Mouse (Mus musculus): ENCODE measurements at regions not wholly inside any gene's neighbourhood (a gene's known extent, or its start where the extent isn't known, plus 50 kb on each side); places are given as distances from the start of the nearest gene placed in this dataset.

GRCm38 (mm10) chr2:147803102-147803501, 243.7 kb downstream of the Foxa2 start:
- no peak for DNase-seq

- no peak for DNase-seq
Observed at GRCm38 (mm10) chr2:147791434-147791833, 255.3 kb downstream of the Foxa2 start.

- DNase-seq = no peak
Observed at GRCm38 (mm10) chr2:147789877-147790276, 256.9 kb downstream of the Foxa2 start.

- DNase-seq = peak; percentile 3
Observed at GRCm38 (mm10) chr2:147789268-147789667, 257.5 kb downstream of the Foxa2 start.

GRCm38 (mm10) chr2:147788001-147788400, 258.8 kb downstream of the Foxa2 start:
- DNase-seq = no peak

GRCm38 (mm10) chr2:147782496-147782895, 264.3 kb downstream of the Foxa2 start:
- DNase-seq = no peak

- no peak for DNase-seq
Observed at GRCm38 (mm10) chr2:147776316-147776715, 270.5 kb downstream of the Foxa2 start.

GRCm38 (mm10) chr2:147772579-147772978, 274.2 kb downstream of the Foxa2 start:
- DNase-seq = no peak

DNA sequence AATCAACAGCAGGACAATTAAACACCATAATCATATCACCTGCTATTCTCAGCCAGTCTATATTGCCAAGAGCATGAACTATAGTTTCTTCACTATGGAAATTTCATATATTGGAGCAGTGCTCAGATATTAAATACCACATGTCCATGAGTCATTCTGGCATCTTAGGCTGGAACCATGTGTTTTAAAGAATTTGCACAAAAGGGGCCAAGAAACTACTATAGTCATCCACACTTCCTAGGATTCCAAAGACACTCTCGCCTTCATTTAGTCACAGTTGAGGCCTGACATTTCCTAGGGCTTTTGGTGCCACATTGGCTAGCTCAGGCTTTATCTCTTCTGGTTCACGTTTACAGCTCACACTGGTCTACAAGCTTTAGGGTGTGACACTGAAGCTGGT, 293.7 kb downstream of the Foxa2 start:
- no peak for DNase-seq

- DNase-seq = no peak
Observed at GRCm38 (mm10) chr2:147751831-147752230, 294.9 kb downstream of the Foxa2 start.

GRCm38 (mm10) chr2:147748006-147748405, 298.8 kb downstream of the Foxa2 start:
- no peak for DNase-seq

GRCm38 (mm10) chr2:147743908-147744307, 302.9 kb downstream of the Foxa2 start:
- DNase-seq = no peak

GRCm38 (mm10) chr2:147738307-147738872, 308.4 kb downstream of the Foxa2 start:
- DNase-seq = peak; percentile 36

DNA sequence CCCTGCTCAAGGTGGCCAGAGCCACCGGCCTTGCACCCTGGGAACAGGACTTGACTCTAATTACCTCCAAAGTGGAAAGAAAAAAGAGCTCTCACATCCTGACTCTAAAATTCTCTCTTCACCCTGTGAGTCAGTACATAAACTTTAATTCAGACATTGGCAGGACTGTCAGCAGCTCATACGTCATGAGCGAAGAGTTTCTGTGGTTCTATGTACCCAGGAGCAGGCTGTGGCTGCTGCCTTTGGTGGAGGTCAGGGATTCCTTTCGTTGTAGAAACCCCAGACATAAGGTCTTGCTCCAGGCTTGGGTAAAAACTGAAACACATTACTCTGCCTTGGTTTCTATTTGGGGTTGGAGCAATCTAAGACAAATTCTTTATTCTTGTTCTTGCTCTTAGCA, 319.4 kb downstream of the Foxa2 start:
- no peak for DNase-seq

DNA sequence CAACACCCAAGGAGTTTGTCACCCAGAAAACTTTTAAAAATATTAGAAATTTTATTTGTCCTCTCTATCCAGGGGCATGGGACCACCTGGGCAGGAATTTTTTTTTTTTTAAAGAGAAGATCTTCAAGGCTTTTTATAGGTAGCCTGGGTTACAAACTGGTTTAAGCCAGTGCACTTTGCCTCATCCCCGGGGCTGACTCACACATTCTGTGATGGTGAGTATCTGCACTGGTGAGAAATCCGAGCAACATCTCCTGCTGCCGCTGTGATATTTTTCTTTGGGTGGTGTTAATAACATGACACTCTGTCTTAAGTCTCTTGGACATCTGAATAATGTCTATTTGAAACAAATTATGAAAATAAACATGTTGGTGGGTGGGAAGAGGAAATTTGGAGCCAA, 327.8 kb downstream of the Foxa2 start:
- DNase-seq = no peak

- no peak for DNase-seq
Observed at GRCm38 (mm10) chr2:147717484-147717947, 329.3 kb downstream of the Foxa2 start.

DNA sequence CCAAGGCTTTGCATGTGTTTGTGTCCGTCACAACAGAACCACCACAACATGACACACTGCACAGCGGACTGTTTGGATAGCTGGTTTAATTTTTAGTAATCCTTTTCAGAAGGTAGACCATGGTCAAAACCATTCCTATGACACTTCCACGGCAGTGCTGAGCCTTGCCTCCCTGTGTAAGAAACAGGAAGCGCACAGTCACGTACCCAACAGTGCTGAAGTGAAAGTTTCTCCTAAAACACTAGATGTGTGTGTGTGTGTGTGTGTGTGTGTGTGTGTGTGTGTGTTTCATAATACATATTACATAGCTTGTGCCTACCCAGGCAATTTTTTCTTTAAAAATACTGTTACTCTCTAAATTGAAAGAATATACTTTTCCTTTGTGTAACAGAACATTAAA, 331.0 kb downstream of the Foxa2 start:
- DNase-seq = no peak

DNA sequence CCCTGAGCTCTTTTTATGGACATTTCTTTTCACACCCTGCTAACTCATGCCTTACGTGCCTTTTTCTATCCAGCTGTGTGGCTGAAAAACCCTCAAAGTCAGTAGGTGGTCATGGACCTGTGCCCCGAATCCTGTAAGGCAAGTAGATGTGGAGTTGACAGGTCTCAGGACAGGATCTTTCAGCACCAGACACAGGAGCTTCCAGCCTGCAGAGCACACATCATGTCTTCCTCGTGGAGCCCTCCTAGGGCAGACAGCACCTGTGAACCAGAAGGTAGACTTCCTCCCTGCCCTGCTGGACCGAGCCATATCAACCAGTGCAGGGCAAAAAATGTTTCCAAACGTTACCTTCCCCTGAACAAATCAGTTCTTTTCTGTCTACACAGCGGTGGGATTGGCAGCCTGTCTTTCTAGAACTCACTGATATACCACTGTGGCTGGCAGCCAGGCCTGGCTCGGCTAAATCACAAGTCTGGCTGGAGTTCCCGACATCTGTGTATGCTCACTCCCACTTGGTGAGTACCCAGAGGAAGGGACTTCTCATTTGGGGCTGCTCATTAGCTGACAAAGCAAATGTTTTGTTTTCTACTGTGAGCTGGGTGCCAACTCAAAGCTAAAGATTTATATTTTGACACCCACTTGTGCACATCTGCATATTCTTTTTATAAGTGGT, 336.0 kb downstream of the Foxa2 start:
- no peak for DNase-seq

DNA sequence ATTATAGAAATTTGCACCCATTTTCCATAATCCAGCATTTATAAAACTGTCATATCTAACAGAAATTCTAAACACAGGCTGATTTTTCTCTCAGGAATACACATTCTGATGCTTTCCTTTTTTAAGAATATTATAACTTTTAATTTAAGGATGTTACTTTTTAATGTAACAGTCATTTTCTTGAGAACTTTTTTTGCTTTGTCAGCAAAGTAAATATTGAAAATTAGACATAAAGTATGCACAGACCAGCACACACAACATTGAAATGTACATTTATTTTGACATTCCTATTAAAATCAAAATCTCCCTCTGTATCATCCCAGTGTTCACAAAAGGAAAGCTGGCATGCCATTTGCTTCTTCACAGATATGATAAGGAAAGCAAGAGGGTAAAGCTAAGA, 337.0 kb downstream of the Foxa2 start:
- no peak for DNase-seq

DNA sequence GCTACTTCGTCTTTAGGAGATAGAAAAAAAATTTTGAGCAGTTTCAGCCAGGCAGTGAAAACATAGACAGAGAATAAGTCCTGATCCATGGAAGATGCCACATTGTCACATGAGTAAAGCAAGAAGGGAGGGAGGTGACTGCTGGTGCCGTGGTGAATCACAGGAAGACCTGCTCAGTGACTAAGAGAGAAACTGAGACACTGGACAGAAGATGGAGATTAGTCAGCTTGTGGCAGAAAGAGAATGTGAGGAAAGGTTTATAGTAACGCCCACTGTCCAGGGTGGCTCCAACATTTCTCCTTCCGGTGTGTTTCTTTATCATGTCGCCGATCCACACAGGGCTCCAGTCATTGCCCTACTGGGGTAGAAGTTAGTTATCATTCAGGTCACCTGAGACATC, 339.6 kb downstream of the Foxa2 start:
- no peak for DNase-seq

GRCm38 (mm10) chr2:147703981-147704380, 342.3 kb downstream of the Pax1 start:
- no peak for DNase-seq

DNA sequence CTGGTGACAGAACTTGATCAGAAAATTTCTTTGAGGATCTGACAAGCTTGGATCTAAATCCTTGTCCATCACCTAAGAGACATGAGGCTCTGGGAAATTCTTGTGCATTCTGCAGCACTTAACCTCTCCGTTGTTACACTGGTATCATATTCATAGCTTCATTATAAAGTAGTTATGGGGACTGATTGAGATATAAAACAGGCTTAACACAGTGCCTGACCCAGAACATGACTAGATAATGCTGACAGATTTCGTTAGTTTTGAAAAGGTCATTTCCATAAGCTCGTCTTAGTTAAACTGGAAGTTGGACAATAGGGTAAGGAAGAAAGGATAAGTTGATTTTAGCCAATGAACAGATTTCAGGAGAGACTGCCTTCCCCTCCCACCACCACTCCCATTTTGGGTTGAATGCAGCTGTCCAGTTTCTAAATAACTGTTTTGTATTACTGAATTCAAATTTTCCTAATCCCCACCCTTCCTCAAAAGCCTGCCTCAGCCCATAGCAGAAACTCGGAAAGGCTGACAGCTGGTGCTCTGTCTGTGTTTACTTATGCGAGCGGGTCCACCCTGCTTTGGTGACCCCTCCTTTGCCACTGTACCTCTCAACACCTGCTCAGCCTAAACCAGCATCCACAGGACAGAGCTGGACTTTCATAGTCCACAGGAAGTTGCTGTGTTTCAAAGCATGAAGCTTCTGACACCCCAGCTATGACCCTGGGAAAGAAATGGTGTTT, 340.8 kb downstream of the Pax1 start:
- no peak for DNase-seq

- DNase-seq = no peak
Observed at GRCm38 (mm10) chr2:147699524-147700081, 337.9 kb downstream of the Pax1 start.

GRCm38 (mm10) chr2:147691896-147692295, 330.2 kb downstream of the Pax1 start:
- DNase-seq = no peak
